Mouse (Mus musculus) MEL (cell line): ENCODE measurements around the gene Sgcd. TPM values are rescaled to one million over a fixed set of nuclear protein-coding genes. Genes with fewer than 3 reads are reported as not detected.

Source experiments
- DNase-seq: peaks from one replicate; pipeline ENCODE4 v3.0.0; 2011; ENCODE audit warnings: low read depth, low spot score
- H3K27ac ChIP-seq: 2 replicates; pipeline ENCODE4 v1.5.1; 2012; ENCODE audit warnings: low read depth, mild to moderate bottlenecking, control low read depth, low read length, moderate library complexity; ENCODE audit not compliant: control insufficient read depth
- H3K27me3 ChIP-seq, 2 experiments: fragments of 150-350 bp in 1 of 2; sonication (generic) in 1 of 2; 2 replicates each; pipeline ENCODE4 v1.6.1; 2012; ENCODE audit warnings: low read length in 2 of 2, mild to moderate bottlenecking in 2 of 2, improper control_type of control experiment in 1 of 2, moderate library complexity in 1 of 2; ENCODE audit not compliant: insufficient read depth in 2 of 2, control insufficient read depth in 1 of 2
- H3K36me3 ChIP-seq, 2 experiments: 2 replicates each; pipeline ENCODE4 v1.6.1; 2012 to 2014; ENCODE audit warnings: low read length in 2 of 2, improper control_type of control experiment in 1 of 2, inconsistent platforms in 1 of 2, mild to moderate bottlenecking in 1 of 2; ENCODE audit not compliant: insufficient read depth in 2 of 2, control insufficient read depth in 1 of 2
- H3K4me1 ChIP-seq, 2 experiments: fragments of 150-350 bp in 1 of 2; sonication (generic) in 1 of 2; 2 replicates each; pipeline ENCODE4 v1.6.1; 2012; ENCODE audit warnings: low read length in 2 of 2, improper control_type of control experiment in 1 of 2, mild to moderate bottlenecking in 1 of 2; ENCODE audit not compliant: insufficient read depth in 2 of 2, control insufficient read depth in 1 of 2
- H3K4me3 ChIP-seq, 2 experiments: fragments of 150-350 bp in 1 of 2; sonication (generic) in 1 of 2; 2 replicates each; pipeline ENCODE4 v1.5.1; 2012; ENCODE audit warnings: low read depth in 2 of 2, low read length in 2 of 2, mild to moderate bottlenecking in 2 of 2, moderate library complexity in 2 of 2, control low read depth in 1 of 2, improper control_type of control experiment in 1 of 2; ENCODE audit not compliant: control insufficient read depth in 1 of 2, insufficient read depth in 1 of 2
- H3K79me2 ChIP-seq: 2 replicates; pipeline ENCODE4 v1.6.1; 2012; ENCODE audit warnings: mild to moderate bottlenecking, low read length, moderate library complexity; ENCODE audit not compliant: control insufficient read depth, poor library complexity, insufficient read depth
- H3K9ac ChIP-seq: 2 replicates; pipeline ENCODE4 v1.6.1; 2012; ENCODE audit warnings: low read depth, mild to moderate bottlenecking, control low read depth, low read length, moderate library complexity; ENCODE audit not compliant: control insufficient read depth, poor library complexity, severe bottlenecking
- H3K9me3 ChIP-seq: fragments of 150-350 bp; sonication (generic); replicated peaks from 2 replicates; pipeline ENCODE4 v1.6.1; 2012; ENCODE audit warnings: mild to moderate bottlenecking, low read length, improper control_type of control experiment, moderate library complexity; ENCODE audit not compliant: insufficient read depth
- CHD1 ChIP-seq: IDR thresholded peaks from 2 replicates; pipeline ENCODE4 v1.6.1; 2012; ENCODE audit warnings: low read depth, mild to moderate bottlenecking, inconsistent platforms, low read length, improper control_type of control experiment
- EP300 ChIP-seq, 2 experiments: IDR thresholded peaks; 2 replicates each; pipeline ENCODE4 v1.6.1; 2011; ENCODE audit warnings: improper control_type of control experiment in 2 of 2, low read length in 2 of 2, low read depth in 1 of 2, mild to moderate bottlenecking in 1 of 2
- ETS1 ChIP-seq: IDR thresholded peaks from 2 replicates; pipeline ENCODE4 v1.6.1; 2012; ENCODE audit warnings: low read depth, mild to moderate bottlenecking, inconsistent platforms, low read length, improper control_type of control experiment, moderate library complexity
- GABPA ChIP-seq: IDR thresholded peaks from 2 replicates; pipeline ENCODE4 v1.6.1; 2012; ENCODE audit warnings: low read depth, mild to moderate bottlenecking, inconsistent platforms, low read length, improper control_type of control experiment, moderate library complexity
- HCFC1 ChIP-seq: IDR thresholded peaks from 2 replicates; pipeline ENCODE4 v1.6.1; 2012; ENCODE audit warnings: low read depth, mild to moderate bottlenecking, inconsistent platforms, low read length, improper control_type of control experiment, moderate library complexity
- JUND ChIP-seq: IDR thresholded peaks from 2 replicates; pipeline ENCODE4 v1.6.1; 2011; ENCODE audit warnings: low read depth, mild to moderate bottlenecking, improper control_type of control experiment, low read length
- KAT2A ChIP-seq: conservative IDR thresholded peaks from 2 replicates; pipeline ENCODE4 v1.6.1; 2012; ENCODE audit warnings: low read depth, low read length, improper control_type of control experiment, inconsistent platforms
- MAX ChIP-seq: IDR thresholded peaks from 2 replicates; pipeline ENCODE4 v1.6.1; 2011; ENCODE audit warnings: low read length, improper control_type of control experiment
- NELFE ChIP-seq: IDR thresholded peaks from 2 replicates; pipeline ENCODE4 v1.6.1; 2011; ENCODE audit warnings: low read depth, low read length, improper control_type of control experiment
- POLR2AphosphoS2 ChIP-seq: IDR thresholded peaks from 2 replicates; pipeline ENCODE4 v1.6.1; 2011; ENCODE audit warnings: low read length, improper control_type of control experiment
- RAD21 ChIP-seq: IDR thresholded peaks from 2 replicates; pipeline ENCODE4 v1.6.1; 2011; ENCODE audit warnings: mild to moderate bottlenecking, low read depth, low read length, improper control_type of control experiment
- RCOR1 ChIP-seq: IDR thresholded peaks from 2 replicates; pipeline ENCODE4 v1.6.1; 2012; ENCODE audit warnings: low read depth, mild to moderate bottlenecking, inconsistent platforms, low read length, improper control_type of control experiment
- SMC3 ChIP-seq: IDR thresholded peaks from 2 replicates; pipeline ENCODE4 v1.6.1; 2011; ENCODE audit warnings: low read depth, low read length, improper control_type of control experiment
- TBP ChIP-seq: IDR thresholded peaks from 2 replicates; pipeline ENCODE4 v1.8.0; 2011; ENCODE audit warnings: low read depth, low read length, improper control_type of control experiment
- UBTF ChIP-seq: IDR thresholded peaks from 2 replicates; pipeline ENCODE4 v1.6.1; 2012; ENCODE audit warnings: low read depth, mild to moderate bottlenecking, inconsistent platforms, low read length, improper control_type of control experiment, moderate library complexity, borderline replicate concordance; ENCODE audit not compliant: insufficient read depth
- USF1 ChIP-seq: IDR thresholded peaks from 2 replicates; pipeline ENCODE4 v1.6.1; 2014; ENCODE audit warnings: low read depth, mild to moderate bottlenecking, inconsistent platforms, low read length, improper control_type of control experiment, moderate library complexity
- USF2 ChIP-seq, 2 experiments: IDR thresholded peaks; 2 replicates each; pipeline ENCODE4 v1.6.1; 2011 to 2012; ENCODE audit warnings: improper control_type of control experiment in 2 of 2, low read length in 2 of 2, borderline replicate concordance in 1 of 2, inconsistent platforms in 1 of 2, low read depth in 1 of 2, mild to moderate bottlenecking in 1 of 2; ENCODE audit not compliant: insufficient read depth in 1 of 2
- ZMIZ1 ChIP-seq: IDR thresholded peaks from 2 replicates; pipeline ENCODE4 v1.6.1; 2012; ENCODE audit warnings: low read depth, mild to moderate bottlenecking, inconsistent platforms, low read length, improper control_type of control experiment, moderate library complexity
- polyA plus RNA-seq, 2 experiments: library from polyadenylated mRNA; stranded (reverse) in 1 of 2; unstranded in 1 of 2; fragments of >175 nt in 1 of 2; fragments of >200 nt in 1 of 2; gene quantifications; 2 replicates each; pipeline versions ENCODE4 v1.2.1 to v1.2.4; 2012; ENCODE audit warnings: low replicate concordance in 2 of 2, low read depth in 1 of 2; ENCODE audit not compliant: insufficient read length in 2 of 2, insufficient read depth in 1 of 2, missing spikeins in 1 of 2
- total RNA-seq: library from RNA; depleted of rRNA; stranded (reverse); fragments of 300-350 nt; gene quantifications from 2 replicates; pipeline ENCODE4 v1.2.3, GENCODE M21; 2012

Gene Sgcd
- total and polyA plus RNA-seq, 3 experiments = not detected

- no peak overlapping the region for H3K27ac ChIP-seq
- TF ChIP-seq POLR2AphosphoS2 = no peak
- no peak for TF ChIP-seq CHD1
- TF ChIP-seq MAX = no peak
- TF ChIP-seq ZMIZ1 = no peak
- TF ChIP-seq TBP = no peak
- no peak for TF ChIP-seq SMC3
- no peak for TF ChIP-seq GABPA
- TF ChIP-seq NELFE = no peak
- H3K9ac ChIP-seq = no peak overlapping the region
- no peaks in the 10 kb centered on the region for H3K79me2 ChIP-seq
- no peaks in the 10 kb centered on the region for H3K27me3 ChIP-seq
- no peak overlapping the region for H3K4me3 ChIP-seq
- no peaks in the 10 kb centered on the region for H3K9me3 ChIP-seq
- DNase-seq = no peak
- H3K4me1 ChIP-seq = no peaks in the 10 kb centered on the region
- no peaks in the 10 kb centered on the region for H3K36me3 ChIP-seq
These were observed 690.9 kb downstream of the Sgcd start for GRCm38 (mm10) chr11:47297805-47298340.

DNA sequence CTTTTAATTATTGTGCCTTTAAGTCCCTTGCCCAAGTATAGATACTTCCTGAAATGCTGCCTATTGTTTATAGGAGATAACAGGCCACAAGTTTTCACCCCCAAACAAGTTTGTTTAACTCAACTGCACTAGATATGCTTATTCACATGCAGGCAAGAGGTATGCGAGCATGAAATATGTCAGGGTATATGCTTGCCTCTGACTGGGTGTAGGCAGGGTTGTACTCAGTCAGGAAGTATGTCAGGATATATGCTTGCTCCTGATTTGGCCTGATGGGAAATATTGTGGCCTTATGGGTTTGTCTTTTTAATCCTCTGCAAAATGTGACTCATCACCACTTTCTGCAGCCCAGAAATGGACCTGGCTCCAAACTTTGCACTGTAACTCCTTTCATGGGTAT lies 694.0 kb downstream of the Sgcd start:
- DNase-seq = peak; percentile 7
- H3K4me3 ChIP-seq = no peak overlapping the region
- no peaks in the 10 kb centered on the region for H3K79me2 ChIP-seq
- TF ChIP-seq KAT2A (no peak), USF2 (IDR thresholded peaks at IDR 0.05; ENCODE audit: borderline replicate concordance in 1 of 2, insufficient read depth in 1 of 2, low read depth in 1 of 2, low read length in 2 of 2) (no peak), USF1 (no peak)
- TF ChIP-seq, all 39 proteins: peak for 0
- no peak overlapping the region for H3K27ac ChIP-seq
- H3K9ac ChIP-seq = no peak overlapping the region
- no peaks in the 10 kb centered on the region for H3K27me3 ChIP-seq
- no peaks in the 10 kb centered on the region for H3K4me1 ChIP-seq
- H3K36me3 ChIP-seq = no peaks in the 10 kb centered on the region
- H3K9me3 ChIP-seq = no peaks in the 10 kb centered on the region

DNA sequence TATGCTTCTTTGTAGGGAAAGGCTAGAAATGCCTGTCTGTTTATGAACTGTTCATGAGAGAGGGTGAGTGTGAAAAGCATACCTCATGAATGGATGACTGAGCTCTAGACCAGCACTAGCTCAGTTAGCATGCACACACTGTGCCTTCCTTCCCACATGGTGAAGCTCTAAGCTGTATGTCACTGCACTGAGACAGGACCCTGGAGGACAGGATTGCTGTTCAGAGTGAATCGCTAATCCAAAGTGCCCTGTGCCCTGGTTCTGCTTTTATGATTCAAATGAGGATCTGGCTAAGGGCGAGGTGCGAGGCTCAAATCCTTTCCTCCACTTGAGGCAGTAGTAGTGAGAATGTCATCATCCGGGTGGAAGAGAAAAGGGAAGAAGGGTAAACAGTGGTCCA lies 712.2 kb downstream of the Sgcd start:
- no peaks in the 10 kb centered on the region for H3K79me2 ChIP-seq
- TF ChIP-seq RAD21 (no peak), HCFC1 (no peak), ETS1 (no peak), GABPA (no peak), NELFE (no peak), ZMIZ1 (no peak), RCOR1 (no peak), UBTF (no peak), JUND (no peak), USF1 (no peak), EP300 (IDR thresholded peaks at IDR 0.05; ENCODE audit: low read depth in 1 of 2, low read length in 2 of 2) (no peak)
- DNase-seq = no peak
- no peaks in the 10 kb centered on the region for H3K9me3 ChIP-seq
- H3K27me3 ChIP-seq = no peaks in the 10 kb centered on the region
- H3K4me1 ChIP-seq = no peaks in the 10 kb centered on the region
- H3K27ac ChIP-seq = no peak overlapping the region
- H3K36me3 ChIP-seq = no peaks in the 10 kb centered on the region
- H3K4me3 ChIP-seq = no peak overlapping the region
- no peak overlapping the region for H3K9ac ChIP-seq
